Mouse (Mus musculus): Measurements from ENCODE around the gene Parp3. TPM values are rescaled to one million over a fixed set of nuclear protein-coding genes. Genes with fewer than 3 reads are reported as not detected.

Parp3 gene
- polyA plus RNA-seq, 1 experiment, result 5.6 TPM

DNA sequence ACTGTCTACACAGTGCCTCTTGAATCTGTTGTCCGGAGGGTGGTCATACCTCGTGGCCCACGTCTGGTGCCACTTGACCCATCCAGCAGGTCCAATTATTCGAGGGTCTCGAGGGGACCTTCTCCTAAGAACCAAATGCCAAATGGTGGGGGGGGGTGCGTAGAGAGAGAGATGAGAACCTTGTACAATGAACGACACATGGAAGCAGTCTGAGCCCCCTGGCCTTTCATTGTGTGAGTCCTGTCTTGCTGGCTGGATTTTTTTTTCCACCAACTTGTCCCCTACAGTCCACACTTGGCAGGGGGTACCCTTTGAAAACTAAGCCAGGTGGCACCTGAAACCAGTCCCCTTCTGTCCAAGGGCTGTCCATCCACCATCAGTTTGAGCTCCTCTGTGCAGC is 9.0 kb downstream of the Parp3 start:
- H3K36me3 ChIP-seq (replicated peaks; ENCODE audit: low read length), result no peaks in the 10 kb centered on the region
- H3K4me1 ChIP-seq, result peaks cover 59% of the 10 kb centered on the region
- H3K4me3 ChIP-seq (replicated peaks), result no peak overlapping the region
- 0 out of 2 replicates have a peak, but pooled peaks cover 4% of the 10 kb centered on the region for H3K9me3 ChIP-seq
- H3K27me3 ChIP-seq (replicated peaks), result peaks cover 48% of the 10 kb centered on the region
- TF ChIP-seq FLI1 (IDR thresholded peaks at IDR 0.05; ENCODE audit: low read length), result no peak
- TF ChIP-seq GATA1 (IDR thresholded peaks at IDR 0.05; ENCODE audit: borderline replicate concordance, low read length), result no peak

DNA sequence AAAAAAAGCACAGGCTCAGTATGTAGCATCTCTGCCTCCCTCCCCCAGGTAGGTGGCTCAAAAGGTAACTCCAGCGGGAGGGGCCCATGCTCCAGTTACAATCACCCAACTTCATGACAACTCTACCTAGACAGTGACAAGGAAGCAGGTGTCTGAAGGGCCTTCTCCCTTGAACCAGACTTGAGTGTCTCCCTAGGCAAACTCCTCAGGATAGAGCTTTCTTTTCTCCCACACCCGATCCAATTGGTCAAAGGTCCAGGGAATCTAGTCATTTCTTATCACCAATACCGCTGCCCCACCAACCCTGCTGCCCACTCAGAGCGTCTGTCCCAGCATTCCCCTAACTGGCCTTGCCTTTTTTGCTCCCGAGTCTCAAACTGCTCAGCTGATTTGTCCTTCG is 10.0 kb downstream of the Parp3 start:
- TF ChIP-seq FLI1 (IDR thresholded peaks at IDR 0.05; ENCODE audit: low read length) (no peak), GATA1 (IDR thresholded peaks at IDR 0.05; ENCODE audit: borderline replicate concordance, low read length) (no peak)
- no peak overlapping the region for H3K4me3 ChIP-seq (replicated peaks)
- peaks cover 49% of the 10 kb centered on the region for H3K4me1 ChIP-seq
- 0 out of 2 replicates have a peak, but pooled peaks cover 4% of the 10 kb centered on the region for H3K9me3 ChIP-seq
- H3K27me3 ChIP-seq (replicated peaks), result peaks cover 57% of the 10 kb centered on the region
- H3K36me3 ChIP-seq (replicated peaks; ENCODE audit: low read length), result no peaks in the 10 kb centered on the region

DNA sequence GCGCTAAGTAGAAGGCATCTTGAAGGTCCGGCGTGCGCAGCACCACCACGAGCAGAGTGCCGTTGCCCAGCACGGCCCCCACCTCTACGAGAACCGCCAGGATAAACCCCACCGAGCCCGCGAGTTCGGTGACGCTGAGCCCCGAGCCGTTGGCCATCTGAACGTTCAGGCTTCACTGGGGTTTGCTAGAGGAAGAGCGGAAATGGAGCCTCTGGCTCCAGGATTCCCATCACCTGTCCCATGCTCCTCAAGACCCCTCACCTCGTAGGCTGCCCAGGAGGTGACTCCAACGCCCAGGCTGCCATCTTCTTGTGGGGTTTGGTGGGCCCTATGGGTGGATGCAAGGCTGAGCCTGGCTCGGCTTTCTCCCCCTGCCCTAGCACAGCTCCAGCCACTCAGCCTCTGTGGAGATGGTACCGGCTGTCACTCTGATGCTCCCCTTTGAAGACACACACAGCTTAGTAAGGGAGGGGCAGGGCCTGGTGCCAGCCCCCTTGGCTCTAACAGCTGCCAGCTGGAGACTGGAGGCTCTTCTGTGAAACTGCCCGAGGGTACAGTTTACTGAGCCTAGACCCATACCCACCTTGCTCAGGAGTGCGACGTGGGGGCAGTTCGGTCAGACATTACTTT is 11.1 kb downstream of the Parp3 start, which contains the start of gene Gpr62:
Gene Gpr62, minus strand, starts transcription at position 368 of the 630 bp plus-strand sequence.
- peak within 1 kb of the TSS; percentile 92 for H3K4me3 ChIP-seq (replicated peaks)
- no peak for TF ChIP-seq GATA1 (IDR thresholded peaks at IDR 0.05; ENCODE audit: borderline replicate concordance, low read length)
- peaks cover 39% of the 10 kb centered on the region for H3K4me1 ChIP-seq
- peaks cover 65% of the 10 kb centered on the region for H3K27me3 ChIP-seq (replicated peaks)
- no peaks in the 10 kb centered on the region for H3K36me3 ChIP-seq (replicated peaks; ENCODE audit: low read length)
- H3K9me3 ChIP-seq, result 0 out of 2 replicates have a peak, but pooled peaks cover 4% of the 10 kb centered on the region

DNA sequence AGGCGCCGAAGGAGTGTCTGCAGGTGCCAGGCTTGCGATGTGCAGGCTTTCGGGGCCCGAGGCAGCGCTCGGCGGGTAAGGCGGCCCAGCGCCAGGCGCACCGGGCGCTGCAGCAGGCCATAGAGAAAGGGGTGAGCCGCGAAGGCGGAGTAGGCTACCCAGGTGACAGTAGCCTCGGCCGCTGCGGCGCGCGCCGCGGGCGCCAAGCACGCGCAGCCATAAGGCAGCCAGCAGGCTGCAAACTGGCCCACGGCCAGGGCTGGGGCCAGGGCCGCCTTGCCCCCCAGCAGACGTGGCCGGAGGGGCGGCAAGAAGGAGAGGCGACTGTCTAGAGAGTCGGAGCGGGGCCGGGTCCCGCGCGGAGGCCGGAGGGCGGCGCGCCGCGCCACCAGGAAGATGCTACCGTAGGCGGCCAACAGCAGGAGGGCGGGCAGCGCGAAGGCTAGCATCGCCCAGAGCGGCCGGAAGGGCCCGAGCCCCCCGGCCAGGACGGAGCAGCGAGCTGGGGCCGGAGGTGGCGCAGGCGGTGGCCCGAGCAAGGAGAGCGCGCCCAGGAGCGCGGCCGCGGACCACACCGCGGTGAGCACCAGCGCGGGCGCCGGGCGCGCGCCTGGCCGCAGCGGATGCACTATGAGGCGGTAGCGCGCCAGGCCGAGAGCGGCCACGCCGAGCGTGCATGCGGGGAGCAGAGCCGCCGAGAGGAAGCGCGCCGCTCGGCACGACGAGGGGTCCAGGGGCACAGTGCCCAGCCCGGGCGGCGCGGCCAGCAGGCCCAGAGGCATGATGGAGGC is 11.8 kb downstream of the Parp3 start:
- H3K36me3 ChIP-seq (replicated peaks; ENCODE audit: low read length), result no peaks in the 10 kb centered on the region
- peaks cover 73% of the 10 kb centered on the region for H3K27me3 ChIP-seq (replicated peaks)
- peak overlapping the region; percentile 92 for H3K4me3 ChIP-seq (replicated peaks)
- H3K9me3 ChIP-seq, result 0 out of 2 replicates have a peak, but pooled peaks cover 4% of the 10 kb centered on the region
- H3K4me1 ChIP-seq, result peaks cover 37% of the 10 kb centered on the region
- TF ChIP-seq GATA1 (IDR thresholded peaks at IDR 0.05; ENCODE audit: borderline replicate concordance, low read length) (no peak), FLI1 (IDR thresholded peaks at IDR 0.05; ENCODE audit: low read length) (no peak)

DNA sequence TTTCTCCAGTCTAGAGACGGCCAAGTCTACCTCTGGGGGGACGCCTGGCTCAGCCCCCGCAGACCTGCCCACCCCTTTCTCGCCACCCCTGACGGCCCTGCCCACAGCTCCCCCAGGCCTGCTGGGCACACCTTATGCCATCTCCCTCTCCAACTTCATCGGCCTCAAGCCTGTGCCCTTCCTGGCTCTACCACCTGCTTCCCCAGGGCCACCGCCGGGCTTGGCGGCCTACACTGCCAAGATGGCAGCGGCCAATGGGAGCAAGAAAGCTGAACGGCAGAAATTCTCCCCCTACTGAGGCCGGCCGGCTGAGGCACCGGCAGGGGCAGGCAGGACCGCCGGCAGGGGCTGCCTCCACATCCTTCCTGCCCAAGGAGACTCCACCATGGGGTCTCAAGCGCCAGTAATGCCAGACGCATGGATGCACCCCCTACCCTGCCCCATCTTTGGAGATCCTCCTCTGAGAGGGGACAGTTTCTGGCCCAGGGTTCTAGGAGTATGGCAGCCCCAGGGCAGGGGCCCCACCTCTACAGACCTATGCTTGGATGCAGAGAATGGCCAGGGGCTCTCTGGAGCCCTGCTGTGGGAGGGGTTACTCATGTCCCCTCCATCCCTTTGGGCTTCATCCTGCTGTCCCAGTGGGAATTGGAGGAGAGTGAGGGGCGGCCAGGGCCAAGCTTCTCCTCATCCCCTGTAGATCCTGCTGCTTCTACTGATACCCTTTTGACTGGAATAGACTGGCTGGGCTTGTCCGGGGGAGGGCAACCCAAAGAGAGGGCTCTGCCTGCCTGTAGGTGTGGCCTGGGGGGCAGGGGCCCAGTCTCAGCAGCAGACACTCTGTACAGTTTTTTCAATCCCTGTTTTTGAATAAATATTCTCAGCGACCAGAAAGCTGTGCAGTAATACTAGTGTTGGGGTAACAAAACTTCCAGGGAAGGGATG is 13.4 kb downstream of the Parp3 start:
- Histone ChIP-seq H3K36me3 (replicated peaks; ENCODE audit: low read length) (no peaks in the 10 kb centered on the region), H3K4me3 (replicated peaks) (no peak overlapping the region), H3K4me1 (peaks cover 42% of the 10 kb centered on the region), H3K27me3 (replicated peaks) (peaks cover 87% of the 10 kb centered on the region), H3K9me3 (0 out of 2 replicates have a peak, but pooled peaks cover 4% of the 10 kb centered on the region)
- TF ChIP-seq FLI1 (IDR thresholded peaks at IDR 0.05; ENCODE audit: low read length), result no peak
- no peak for TF ChIP-seq GATA1 (IDR thresholded peaks at IDR 0.05; ENCODE audit: borderline replicate concordance, low read length)

DNA sequence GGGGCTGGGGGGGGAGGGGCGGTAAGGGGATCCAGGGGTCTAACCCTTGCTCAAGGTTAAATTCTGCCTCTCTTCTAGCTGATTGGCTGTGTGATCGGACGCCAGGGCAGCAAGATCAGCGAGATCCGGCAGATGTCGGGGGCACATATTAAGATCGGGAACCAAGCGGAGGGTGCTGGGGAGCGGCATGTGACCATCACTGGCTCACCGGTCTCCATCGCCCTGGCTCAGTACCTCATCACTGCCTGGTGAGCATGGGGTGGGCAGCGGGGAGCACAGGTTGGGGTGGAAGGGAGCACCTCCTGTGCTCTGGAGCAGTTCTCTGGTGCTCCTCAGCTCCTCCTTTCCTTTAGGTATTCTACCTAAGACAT is 14.3 kb downstream of the Parp3 start:
- TF ChIP-seq GATA1 (IDR thresholded peaks at IDR 0.05; ENCODE audit: borderline replicate concordance, low read length) (no peak), FLI1 (IDR thresholded peaks at IDR 0.05; ENCODE audit: low read length) (no peak)
- no peaks in the 10 kb centered on the region for H3K36me3 ChIP-seq (replicated peaks; ENCODE audit: low read length)
- H3K27me3 ChIP-seq (replicated peaks), result peaks cover 91% of the 10 kb centered on the region
- H3K4me1 ChIP-seq, result peaks cover 48% of the 10 kb centered on the region
- H3K9me3 ChIP-seq, result 0 out of 2 replicates have a peak, but pooled peaks cover 4% of the 10 kb centered on the region
- H3K4me3 ChIP-seq (replicated peaks), result no peak overlapping the region

DNA sequence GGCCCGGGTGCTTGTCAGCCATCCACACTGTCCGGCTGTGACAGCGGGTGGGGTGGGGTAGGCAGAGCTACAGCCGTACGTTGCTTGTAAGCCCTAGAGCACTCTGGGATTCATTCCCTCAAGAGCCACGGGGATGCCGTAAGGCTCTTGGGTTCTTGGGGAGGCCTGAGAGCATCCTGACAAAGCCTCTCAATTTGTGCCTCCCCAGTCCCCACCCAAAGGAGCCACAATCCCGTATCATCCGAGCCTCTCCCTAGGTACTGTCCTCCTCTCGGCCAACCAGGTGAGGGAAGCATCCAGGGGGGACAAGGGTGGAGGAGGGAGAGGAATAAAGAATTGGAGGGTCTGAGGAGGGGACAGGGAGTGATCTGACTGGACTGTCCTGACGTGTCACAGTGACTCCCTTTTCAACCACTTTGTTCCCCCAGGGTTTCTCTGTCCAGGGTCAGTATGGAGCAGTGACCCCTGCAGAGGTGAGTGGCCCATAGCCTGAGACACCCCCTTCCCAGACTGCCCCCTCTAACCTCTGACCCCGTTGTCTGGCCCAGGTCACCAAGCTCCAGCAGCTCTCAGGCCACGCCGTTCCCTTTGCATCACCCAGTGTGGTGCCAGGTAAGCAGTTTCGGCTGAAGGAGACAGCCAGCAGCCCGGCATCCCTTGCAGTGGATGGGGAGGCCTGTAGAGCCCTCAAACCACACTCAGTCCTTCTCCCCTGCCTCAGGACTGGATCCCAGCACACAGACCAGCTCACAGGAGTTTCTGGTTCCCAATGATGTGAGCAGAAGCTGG is 14.9 kb downstream of the Parp3 start:
- Histone ChIP-seq H3K9me3 (0 out of 2 replicates have a peak, but pooled peaks cover 4% of the 10 kb centered on the region), H3K27me3 (replicated peaks) (peaks cover 92% of the 10 kb centered on the region), H3K4me3 (replicated peaks) (no peak overlapping the region), H3K36me3 (replicated peaks; ENCODE audit: low read length) (no peaks in the 10 kb centered on the region), H3K4me1 (peaks cover 48% of the 10 kb centered on the region)
- TF ChIP-seq GATA1 (IDR thresholded peaks at IDR 0.05; ENCODE audit: borderline replicate concordance, low read length) (no peak), FLI1 (IDR thresholded peaks at IDR 0.05; ENCODE audit: low read length) (no peak)

DNA sequence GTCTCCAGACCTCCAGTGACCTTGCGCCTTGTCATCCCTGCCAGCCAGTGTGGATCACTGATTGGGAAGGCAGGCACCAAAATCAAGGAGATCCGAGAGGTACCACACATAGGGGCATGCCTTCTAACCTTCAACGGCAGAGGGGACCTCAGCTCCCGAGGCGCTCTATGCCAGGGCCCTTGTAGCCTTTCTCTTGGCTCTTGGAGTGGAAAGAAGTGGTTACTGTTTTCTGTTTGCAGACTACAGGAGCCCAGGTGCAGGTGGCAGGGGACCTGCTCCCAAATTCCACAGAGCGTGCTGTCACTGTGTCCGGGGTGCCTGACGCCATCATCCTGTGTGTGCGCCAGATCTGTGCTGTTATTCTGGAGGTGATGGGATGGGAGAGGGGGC is 15.7 kb downstream of the Parp3 start:
- peaks cover 53% of the 10 kb centered on the region for H3K4me1 ChIP-seq
- H3K9me3 ChIP-seq, result 0 out of 2 replicates have a peak, but pooled peaks cover 4% of the 10 kb centered on the region
- H3K4me3 ChIP-seq (replicated peaks), result no peak overlapping the region
- H3K27me3 ChIP-seq (replicated peaks), result peaks cover 94% of the 10 kb centered on the region
- TF ChIP-seq FLI1 (IDR thresholded peaks at IDR 0.05; ENCODE audit: low read length) (no peak), GATA1 (IDR thresholded peaks at IDR 0.05; ENCODE audit: borderline replicate concordance, low read length) (no peak)
- no peaks in the 10 kb centered on the region for H3K36me3 ChIP-seq (replicated peaks; ENCODE audit: low read length)
